In the genomic region with DNA sequence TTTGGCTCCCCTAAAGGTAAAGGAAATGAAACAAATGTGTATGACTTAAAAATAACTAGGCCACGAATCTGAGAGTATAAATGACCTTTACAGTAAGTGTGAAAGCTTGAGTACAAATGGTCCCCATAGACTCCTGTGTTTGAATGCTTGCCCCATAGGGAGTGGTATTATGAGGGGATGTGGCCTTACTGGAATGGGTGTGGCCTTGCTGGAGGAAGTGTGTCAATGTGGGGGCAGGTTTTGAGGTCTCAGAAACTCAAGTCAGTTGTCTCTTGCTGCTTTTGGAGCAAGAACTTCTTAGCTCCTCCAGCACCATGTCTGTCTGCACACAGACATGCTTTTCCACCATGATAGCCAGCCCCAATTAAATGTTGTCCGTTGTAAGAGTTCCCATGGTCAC, we compare ENCODE assay signal across 27 mouse cellular contexts. TPM values are rescaled to one million over a fixed set of nuclear protein-coding genes. Genes with fewer than 3 reads are reported as not detected.
DNase-seq lines count a peak whose midpoint lies in the region; ATAC-seq and TF ChIP-seq lines count a peak whose summit lies in the region.
"Had no signal": no experiment of that assay in that cellular context is flagged by ENCODE, and none has a peak within 500 bp of the region (broad histone marks: within the 10 kb centered on the region; RNA-seq: fewer than 3 reads in every experiment).

No protein-coding gene starts in this region.

- WGBS in midbrain, embryonic 14.5 days: 94% methylated on average over 2 of the region's 2 CpGs

- dilution Hi-C loops in CH12.LX (cut with MboI; ENCODE audit: extremely low pct_ligation_motif_present, extremely low pct_unique_long_range_greater_than_20kb, low sequenced_read_pairs): no loop called here

- H3K79me2 ChIP-seq in CH12.LX (replicated peaks; ENCODE audit: control insufficient read depth, extremely low read depth, insufficient read depth, poor library complexity, severe bottlenecking) (no peaks in the 10 kb centered on the region), MEL (ENCODE audit: control insufficient read depth, insufficient read depth, low read length, poor library complexity) (no peaks in the 10 kb centered on the region)

- peak; percentile 85 for ATAC-seq in granulocyte monocyte progenitor cell, adult 5-6 weeks (replicated peaks; ENCODE audit: poor library complexity, severe bottlenecking)
- no peak for ATAC-seq in erythroblast, adult 5-6 weeks (replicated peaks; ENCODE audit: low FRiP score, poor library complexity, severe bottlenecking)
- ATAC-seq in midbrain, embryonic 14.5 days (ENCODE audit: low FRiP score, low TSS enrichment): no peak
- ATAC-seq: forebrain, postnatal 0 days; inflammation-experienced regulatory T-cells, adult 6 months; midbrain, embryonic 13.5 days had no signal

- H3K4me1 ChIP-seq in CH12.LX (ENCODE audit: control insufficient read depth in 1 of 2, insufficient read depth in 2 of 2) (peaks cover 5 to 48% of the 10 kb centered on the region in 2 experiments; a peak in 3 of 4 replicates), MEL (ENCODE audit: control insufficient read depth in 1 of 2, insufficient read depth in 2 of 2, low read length in 2 of 2) (no peaks in the 10 kb centered on the region)
- H3K4me1 ChIP-seq in midbrain, embryonic 14.5 days (ENCODE audit: control insufficient read depth, insufficient read depth, low read length): no peaks in the 10 kb centered on the region
- H3K4me1 ChIP-seq: forebrain, embryonic 12.5 days; liver, embryonic 15.5 days; lung, embryonic 15.5 days; midbrain, embryonic 13.5 days had no signal

- TF ChIP-seq POLR2A in CH12.LX (IDR thresholded peaks at IDR 0.05; ENCODE audit: low read depth, low read length) (no peak), MEL (IDR thresholded peaks at IDR 0.05; ENCODE audit: control insufficient read depth in 1 of 2, insufficient read depth in 1 of 2, low read depth in 1 of 2, low read length in 2 of 2, poor library complexity in 1 of 2) (no peak)

- H3K4me3 ChIP-seq in CH12.LX (replicated peaks in 1 of 3; ENCODE audit: low read depth in 2 of 3, low read length in 2 of 3, poor library complexity in 1 of 3) (no peak overlapping the region), MEL (ENCODE audit: control insufficient read depth in 1 of 2, insufficient read depth in 1 of 2, low read depth in 2 of 2, low read length in 2 of 2) (no peak overlapping the region)
- H3K4me3 ChIP-seq in midbrain, embryonic 14.5 days (replicated peaks; ENCODE audit: low read depth, low read length): no peak overlapping the region
- H3K4me3 ChIP-seq: forebrain, embryonic 12.5 days; liver, embryonic 15.5 days; lung, embryonic 15.5 days; megakaryocyte, embryonic 14.5 days; midbrain, embryonic 13.5 days had no signal

- no peak for TF ChIP-seq RAD21 in CH12.LX (IDR thresholded peaks at IDR 0.05; ENCODE audit: low read depth, low read length)
- no peak for TF ChIP-seq RAD21 in MEL (IDR thresholded peaks at IDR 0.05; ENCODE audit: low read depth, low read length)

- H3K9ac ChIP-seq in CH12.LX (ENCODE audit: insufficient read depth, low read depth): no peak overlapping the region
- no peak overlapping the region for H3K9ac ChIP-seq in MEL (ENCODE audit: control insufficient read depth, low read depth, low read length, poor library complexity, severe bottlenecking)
- no peak overlapping the region for H3K9ac ChIP-seq in midbrain, embryonic 14.5 days (replicated peaks; ENCODE audit: low read length)
- H3K9ac ChIP-seq: forebrain, embryonic 12.5 days; forebrain, postnatal 0 days; hindbrain, embryonic 14.5 days; liver, embryonic 15.5 days; lung, embryonic 15.5 days; midbrain, embryonic 13.5 days had no signal

- no peak overlapping the region for H3K27ac ChIP-seq in CH12.LX (ENCODE audit: insufficient read depth, low read depth)
- H3K27ac ChIP-seq in MEL (ENCODE audit: control insufficient read depth, low read depth, low read length): no peak overlapping the region
- H3K27ac ChIP-seq in midbrain, embryonic 14.5 days (replicated peaks; ENCODE audit: low read depth, low read length): no peak overlapping the region
- H3K27ac ChIP-seq: forebrain, embryonic 12.5 days; hindbrain, embryonic 14.5 days; liver, embryonic 15.5 days; lung, embryonic 15.5 days; midbrain, embryonic 13.5 days; stomach, postnatal 0 days had no signal

- no peaks in the 10 kb centered on the region for H3K9me3 ChIP-seq in CH12.LX (replicated peaks; ENCODE audit: low read length)
- no peaks in the 10 kb centered on the region for H3K9me3 ChIP-seq in MEL (replicated peaks; ENCODE audit: insufficient read depth, low read length)
- no peaks in the 10 kb centered on the region for H3K9me3 ChIP-seq in midbrain, embryonic 14.5 days (ENCODE audit: control insufficient read depth, low read length)
- H3K9me3 ChIP-seq: forebrain, embryonic 12.5 days; liver, embryonic 15.5 days; lung, embryonic 15.5 days; megakaryocyte, embryonic 14.5 days; midbrain, embryonic 13.5 days had no signal

- no peak overlapping the region for H3K4me2 ChIP-seq in CH12.LX (ENCODE audit: insufficient read depth, low read depth, poor library complexity, severe bottlenecking)
- no peak overlapping the region for H3K4me2 ChIP-seq in midbrain, embryonic 14.5 days (ENCODE audit: low read length)
- H3K4me2 ChIP-seq: forebrain, embryonic 12.5 days; heart, embryonic 11.5 days; hindbrain, embryonic 14.5 days; liver, embryonic 15.5 days; lung, embryonic 15.5 days; midbrain, embryonic 13.5 days had no signal

- TF ChIP-seq EP300 in CH12.LX (IDR thresholded peaks at IDR 0.05; ENCODE audit: low read length) (no peak), MEL (IDR thresholded peaks at IDR 0.05; ENCODE audit: low read depth in 1 of 2, low read length in 2 of 2) (no peak)

- in situ Hi-C loops in CH12.LX (cut with MboI; ENCODE audit: low pct_ligation_motif_present, low pct_unique_long_range_greater_than_20kb, low sequenced_read_pairs): no loop called here

- DNase-seq in CH12.LX (ENCODE audit: extremely low read depth): peak; percentile 36
- peak; percentile 23 for DNase-seq in MEL (ENCODE audit: low read depth, low spot score)
- DNase-seq in spleen, postnatal 14 days (ENCODE audit: low spot score in 2 of 2): no peak
- DNase-seq in midbrain, embryonic 14.5 days: no peak
- DNase-seq: adrenal gland, postnatal 10 days; cerebellum, adult 11 months; cerebellum, adult 9-11 months; forebrain, postnatal 0 days; gastrocnemius, postnatal 10 days; heart, postnatal 36 days; kidney, adult 11 months; kidney, postnatal 14 days; layer of hippocampus, adult 9-11 months; liver; right cerebral cortex, postnatal 14 days; thymus, adult 2 months had no signal

- H3K36me3 ChIP-seq in CH12.LX (replicated peaks in 1 of 2; ENCODE audit: control insufficient read depth in 1 of 2, insufficient read depth in 1 of 2, low read length in 1 of 2) (peaks cover 47 to 86% of the 10 kb centered on the region in 2 experiments), MEL (ENCODE audit: control insufficient read depth in 1 of 2, insufficient read depth in 2 of 2, low read length in 2 of 2) (peaks cover 7 to 8% of the 10 kb centered on the region in 2 experiments)
- peaks cover 56% of the 10 kb centered on the region for H3K36me3 ChIP-seq in midbrain, embryonic 14.5 days (ENCODE audit: control insufficient read depth, insufficient read depth, low read length)

- TF ChIP-seq CTCF in CH12.LX (conservative IDR thresholded peaks at IDR 0.05 in 1 of 2, IDR thresholded peaks at IDR 0.05 in 1 of 2; ENCODE audit: low read depth in 2 of 2, low read length in 2 of 2) (no peak), MEL (IDR thresholded peaks at IDR 0.05 in 2 of 3, conservative IDR thresholded peaks at IDR 0.05 in 1 of 3; ENCODE audit: control insufficient read depth in 1 of 3, insufficient read depth in 1 of 3, low read depth in 2 of 3, low read length in 3 of 3, poor library complexity in 1 of 3, severe bottlenecking in 1 of 3) (no peak)

- no peaks in the 10 kb centered on the region for H3K27me3 ChIP-seq in CH12.LX (replicated peaks)
- H3K27me3 ChIP-seq in MEL (ENCODE audit: control insufficient read depth in 1 of 2, insufficient read depth in 2 of 2, low read length in 2 of 2): no peaks in the 10 kb centered on the region
- no peaks in the 10 kb centered on the region for H3K27me3 ChIP-seq in midbrain, embryonic 14.5 days (ENCODE audit: control insufficient read depth, insufficient read depth, low read length)
- H3K27me3 ChIP-seq: forebrain, embryonic 12.5 days; liver, embryonic 15.5 days; lung, embryonic 15.5 days; megakaryocyte, embryonic 14.5 days; midbrain, embryonic 13.5 days had no signal

RNA-seq across cellular contexts. Expression of gene Fkbp15, which starts 43.9 kb away (rescaled TPM):
- total RNA-seq in CH12.LX (2012; rRNA removed) (30.4 and 30.8 TPM in 2 replicates), CH12.LX (2014; rRNA removed) (24.0 and 25.9 TPM in 2 replicates), MEL (2012; rRNA removed) (21.1 and 23.3 TPM in 2 replicates)
- polyA plus RNA-seq in CH12.LX (2012; ENCODE audit: insufficient read length, low read depth) (32.9 and 35.1 TPM in 2 replicates), MEL (2012; ENCODE audit: insufficient read depth in 1 of 2, insufficient read length in 2 of 2, low read depth in 1 of 2, low replicate concordance in 2 of 2, missing spikeins in 1 of 2) (10 to 100 TPM in 1 of 2 experiments, not detected in 1; 26.5 TPM)
- total RNA-seq in granulocyte monocyte progenitor cell, adult 5-6 weeks (2014; fragmentation: Nextera tagmentation): 31.5 and 36.8 TPM in 2 replicates
- total RNA-seq in granulocyte monocyte progenitor cell, adult 5-6 weeks (2017): 47.4 and 54.9 TPM in 2 replicates
- 15.0 and 25.9 TPM in 2 replicates for total RNA-seq in erythroblast, adult 5-6 weeks (2015; ENCODE audit: low replicate concordance)
- total RNA-seq in erythroblast, adult 5-6 weeks (2017; ENCODE audit: low replicate concordance): 29.0 and 31.6 TPM in 2 replicates
- polyA plus RNA-seq in midbrain, embryonic 14.5 days (2014; fragmentation: Nextera tagmentation; extraction: Ambion mirVana): 17.6 and 23.0 TPM in 2 replicates

RNA-seq across cellular contexts. Expression of gene Slc31a1, which starts 44.1 kb away (rescaled TPM):
- total RNA-seq in CH12.LX (2012; rRNA removed) (14.0 and 16.5 TPM in 2 replicates), CH12.LX (2014; rRNA removed) (18.1 and 19.7 TPM in 2 replicates), MEL (2012; rRNA removed) (18.9 and 20.6 TPM in 2 replicates)
- polyA plus RNA-seq in CH12.LX (2012; ENCODE audit: insufficient read length, low read depth) (30.3 and 32.5 TPM in 2 replicates), MEL (2012; ENCODE audit: insufficient read depth in 1 of 2, insufficient read length in 2 of 2, low read depth in 1 of 2, low replicate concordance in 2 of 2, missing spikeins in 1 of 2) (10 to 100 TPM; 37.5 to 46.5 TPM)
- 22.5 and 24.8 TPM in 2 replicates for total RNA-seq in granulocyte monocyte progenitor cell, adult 5-6 weeks (2014; fragmentation: Nextera tagmentation)
- 19.8 and 23.7 TPM in 2 replicates for total RNA-seq in granulocyte monocyte progenitor cell, adult 5-6 weeks (2017)
- 2.7 and 5.2 TPM in 2 replicates for total RNA-seq in erythroblast, adult 5-6 weeks (2015; ENCODE audit: low replicate concordance)
- total RNA-seq in erythroblast, adult 5-6 weeks (2017; ENCODE audit: low replicate concordance): 3.7 and 5.4 TPM in 2 replicates
- polyA plus RNA-seq in midbrain, embryonic 14.5 days (2014; fragmentation: Nextera tagmentation; extraction: Ambion mirVana): 24.8 and 38.1 TPM in 2 replicates

RNA-seq across cellular contexts. Expression of gene Slc31a2, which starts 54.1 kb away (rescaled TPM):
- total RNA-seq in CH12.LX (2012; rRNA removed): 8.4 and 8.6 TPM in 2 replicates
- 6.9 and 7.2 TPM in 2 replicates for total RNA-seq in CH12.LX (2014; rRNA removed)
- polyA plus RNA-seq in CH12.LX (2012; ENCODE audit: insufficient read length, low read depth): 5.9 and 6.2 TPM in 2 replicates
- 0.08 TPM in 1 of 2 replicates, not detected in the other for total RNA-seq in MEL (2012; rRNA removed)
- polyA plus RNA-seq in MEL (2012; ENCODE audit: insufficient read depth in 1 of 2, insufficient read length in 2 of 2, low read depth in 1 of 2, low replicate concordance in 2 of 2, missing spikeins in 1 of 2): under 1 TPM in 1 of 2 experiments, not detected in 1; 0.25 TPM
- 36.4 and 39.4 TPM in 2 replicates for total RNA-seq in granulocyte monocyte progenitor cell, adult 5-6 weeks (2014; fragmentation: Nextera tagmentation)
- total RNA-seq in granulocyte monocyte progenitor cell, adult 5-6 weeks (2017): 18.7 and 19.4 TPM in 2 replicates
- total RNA-seq in erythroblast, adult 5-6 weeks (2015; ENCODE audit: low replicate concordance): 15.0 and 24.4 TPM in 2 replicates
- 8.8 and 13.6 TPM in 2 replicates for total RNA-seq in erythroblast, adult 5-6 weeks (2017; ENCODE audit: low replicate concordance)
- polyA plus RNA-seq in midbrain, embryonic 14.5 days (2014; fragmentation: Nextera tagmentation; extraction: Ambion mirVana): 9.2 and 10.2 TPM in 2 replicates

Comparison
In these comparisons a context has a peak if more than half of its experiments do, and no peak if none do; other contexts are left out.
1. DNase-seq: peak in CH12.LX (single experiment) and MEL (single experiment); none in spleen, postnatal 14 days (0 of 2) and midbrain, embryonic 14.5 days (single experiment).